Mouse (Mus musculus) kidney, adult 18-20 months (tissue): ENCODE measurements around the gene Gm28827.
"Not testable (repeated sequence)": the region's sequence is repeated elsewhere in the genome, so short reads cannot be mapped to it uniquely, and the experiment has no call there.

Experiments
- DNase-seq: peaks from one replicate; pipeline ENCODE4 v3.0.0; 2021

Gm28827 gene

GRCm38 (mm10) chrY:83030647-83031046, at the start of gene Gm28827:
Gene Gm28827 (plus strand): TSS chrY:83030947.
- not testable (repeated sequence) for DNase-seq
